Mouse (Mus musculus) forebrain, embryonic 16.5 days (tissue): ENCODE data around the gene Gata1. TPM values are rescaled to one million over a fixed set of nuclear protein-coding genes. Genes with fewer than 3 reads are reported as not detected.
"Not testable (repeated sequence)": the region's sequence is repeated elsewhere in the genome, so short reads cannot be mapped to it uniquely, and the experiment has no call there.

ENCODE experiments used
- ATAC-seq: fragments of 200-750 bp; cut with Nextera tagmentation; 2 replicates; pipeline ENCODE4 v1.8.0; 2017; ENCODE audit warnings: mild to moderate bottlenecking, moderate library complexity
- H3K27ac ChIP-seq: fragments of 300-500 bp; sonication (generic); 2 replicates; pipeline ENCODE4 v1.5.1; 2014; ENCODE audit warnings: low read length, control low read depth
- H3K27me3 ChIP-seq: fragments of 300-500 bp; sonication (generic); replicated peaks from 2 replicates; pipeline ENCODE4 v1.6.1; 2014; ENCODE audit warnings: low read length; ENCODE audit not compliant: control insufficient read depth, insufficient read depth
- H3K36me3 ChIP-seq: fragments of 300-500 bp; sonication (generic); 2 replicates; pipeline ENCODE4 v1.6.1; 2014; ENCODE audit not compliant: control insufficient read depth, insufficient read depth
- H3K4me1 ChIP-seq: fragments of 300-500 bp; sonication (generic); replicated peaks from 2 replicates; pipeline ENCODE4 v1.6.1; 2014; ENCODE audit warnings: low read length; ENCODE audit not compliant: control insufficient read depth, insufficient read depth
- H3K4me2 ChIP-seq: fragments of 300-500 bp; sonication (generic); 2 replicates; pipeline ENCODE4 v1.6.1; 2014; ENCODE audit warnings: mild to moderate bottlenecking, low read length, control low read depth
- H3K4me3 ChIP-seq: fragments of 300-500 bp; sonication (generic); replicated peaks from 2 replicates; pipeline ENCODE4 v1.5.1; 2014; ENCODE audit warnings: mild to moderate bottlenecking, low read length, control low read depth
- H3K9ac ChIP-seq: fragments of 300-500 bp; sonication (generic); replicated peaks from 2 replicates; pipeline ENCODE4 v1.6.1; 2014; ENCODE audit warnings: low read depth, low read length, control low read depth
- H3K9me3 ChIP-seq: fragments of 300-500 bp; sonication (generic); 2 replicates; pipeline ENCODE4 v1.6.1; 2016; ENCODE audit warnings: low read length; ENCODE audit not compliant: control insufficient read depth
- WGBS: fragments of 180-500 bp; shearing (Covaris S2); extraction: QIAGEN DNeasy Blood & Tissue Kit; methylation state at CpG from one replicate; pipeline ENCODE4 v1.1.7; 2014; 5-methylcytosine and 5-hydroxymethylcytosine counted together
- polyA plus RNA-seq: library from polyadenylated mRNA; unstranded; fragments of >200 nt; fragmentation: Nextera tagmentation; extraction: Ambion mirVana; gene quantifications from 2 replicates; pipeline ENCODE4 v1.2.1, GENCODE M21; 2015

Gata1 gene
- polyA plus RNA-seq, 1 experiment from 2014 or later, result not detected

- not testable (repeated sequence) for H3K9ac ChIP-seq, H3K36me3 ChIP-seq, H3K9me3 ChIP-seq, H3K27me3 ChIP-seq, H3K4me1 ChIP-seq, H3K4me3 ChIP-seq, H3K4me2 ChIP-seq, H3K27ac ChIP-seq, ATAC-seq
- 26% methylated on average over 3 of the region's 3 CpGs for WGBS
Measured at GRCm38 (mm10) chrX:7915669-7916068, 62.2 kb downstream of the Gata1 start.

GRCm38 (mm10) chrX:7910473-7910872, 67.4 kb downstream of the Gata1 start:
- H3K9ac ChIP-seq, result no peak overlapping the region
- ATAC-seq, result no peak
- H3K36me3 ChIP-seq, result no peaks in the 10 kb centered on the region
- no peak overlapping the region for H3K4me3 ChIP-seq
- H3K4me1 ChIP-seq, result no peaks in the 10 kb centered on the region
- WGBS, result 46% methylated on average over 6 of the region's 6 CpGs
- no peaks in the 10 kb centered on the region for H3K27me3 ChIP-seq
- no peak overlapping the region for H3K4me2 ChIP-seq
- no peaks in the 10 kb centered on the region for H3K9me3 ChIP-seq
- H3K27ac ChIP-seq, result no peak overlapping the region

Other genes with a start within 250 kb of the Gata1 start
- gene Praf2, start 249.6 kb downstream of the Gata1 start, polyA plus RNA-seq, result 112 and 119 TPM in 2 replicates
- 50.0 and 64.2 TPM in 2 replicates for gene Ccdc120, start 227.2 kb downstream of the Gata1 start, polyA plus RNA-seq
- 20.4 and 21.9 TPM in 2 replicates for gene Tfe3, start 215.5 kb downstream of the Gata1 start, polyA plus RNA-seq
- 72.6 and 81.9 TPM in 2 replicates for gene Gripap1, start 188.3 kb downstream of the Gata1 start, polyA plus RNA-seq
- gene Kcnd1, start 155.8 kb downstream of the Gata1 start, polyA plus RNA-seq, result 2.8 and 4.0 TPM in 2 replicates
- gene Otud5, start 136.7 kb downstream of the Gata1 start, polyA plus RNA-seq, result 49.9 and 54.1 TPM in 2 replicates
- 16.9 and 22.4 TPM in 2 replicates for gene Pim2, start 99.8 kb downstream of the Gata1 start, polyA plus RNA-seq
- gene Slc35a2, start 94.0 kb downstream of the Gata1 start, polyA plus RNA-seq, result 39.4 and 46.0 TPM in 2 replicates
- gene Pqbp1, start 78.8 kb downstream of the Gata1 start, polyA plus RNA-seq, result 218 and 223 TPM in 2 replicates
- 134 and 155 TPM in 2 replicates for gene Timm17b, start 78.7 kb downstream of the Gata1 start, polyA plus RNA-seq
- gene Gm10491, start 70.2 kb downstream of the Gata1 start, polyA plus RNA-seq, result not detected in 2 replicates
- not detected in 2 replicates for gene Gm10490, start 68.5 kb downstream of the Gata1 start, polyA plus RNA-seq
- 101 and 151 TPM in 2 replicates for gene Pcsk1n, start 58.2 kb downstream of the Gata1 start, polyA plus RNA-seq
- gene Eras, start 49.5 kb downstream of the Gata1 start, polyA plus RNA-seq, result not detected in 2 replicates
- gene Hdac6, start 30.2 kb downstream of the Gata1 start, polyA plus RNA-seq, result 53.2 and 59.8 TPM in 2 replicates
- gene Glod5, start 40.4 kb upstream of the Gata1 start, polyA plus RNA-seq, result 0.33 and 0.39 TPM in 2 replicates
- 48.1 and 48.6 TPM in 2 replicates for gene Suv39h1, start 96.7 kb upstream of the Gata1 start, polyA plus RNA-seq
- not detected in 2 replicates for gene Was, start 112.4 kb upstream of the Gata1 start, polyA plus RNA-seq
- gene Wdr13, start 154.8 kb upstream of the Gata1 start, polyA plus RNA-seq, result 58.0 and 68.5 TPM in 2 replicates
- 357 and 393 TPM in 2 replicates for gene Rbm3, start 167.8 kb upstream of the Gata1 start, polyA plus RNA-seq
- 25.0 and 27.1 TPM in 2 replicates for gene Tbc1d25, start 198.1 kb upstream of the Gata1 start, polyA plus RNA-seq
- 19.7 and 25.5 TPM in 2 replicates for gene Ebp, start 215.4 kb upstream of the Gata1 start, polyA plus RNA-seq
- 42.7 and 51.8 TPM in 2 replicates for gene Porcn, start 228.5 kb upstream of the Gata1 start, polyA plus RNA-seq